Mouse (Mus musculus): ENCODE results near the gene Nppa.
"Not testable (repeated sequence)": the region's sequence is repeated elsewhere in the genome, so short reads cannot be mapped to it uniquely, and the experiment has no call there.

Nppa gene

GRCm38 (mm10) chr4:148012216-148012615 is 11.7 kb downstream of the Nppa start:
- DNase-seq, result no peak

- DNase-seq, result peak; percentile 18 to 43
Observed at GRCm38 (mm10) chr4:148015418-148015817, 14.9 kb downstream of the Nppa start.

- no peak for DNase-seq
Observed at GRCm38 (mm10) chr4:148016981-148017380, 16.5 kb downstream of the Nppa start.

GRCm38 (mm10) chr4:148018410-148018809 is 17.9 kb downstream of the Nppa start:
- DNase-seq, result no peak

GRCm38 (mm10) chr4:148024003-148024402 is 23.5 kb downstream of the Nppa start:
- DNase-seq, result no peak

- no peak for DNase-seq
Observed at GRCm38 (mm10) chr4:148029297-148029696, 28.8 kb downstream of the Nppa start.

DNA sequence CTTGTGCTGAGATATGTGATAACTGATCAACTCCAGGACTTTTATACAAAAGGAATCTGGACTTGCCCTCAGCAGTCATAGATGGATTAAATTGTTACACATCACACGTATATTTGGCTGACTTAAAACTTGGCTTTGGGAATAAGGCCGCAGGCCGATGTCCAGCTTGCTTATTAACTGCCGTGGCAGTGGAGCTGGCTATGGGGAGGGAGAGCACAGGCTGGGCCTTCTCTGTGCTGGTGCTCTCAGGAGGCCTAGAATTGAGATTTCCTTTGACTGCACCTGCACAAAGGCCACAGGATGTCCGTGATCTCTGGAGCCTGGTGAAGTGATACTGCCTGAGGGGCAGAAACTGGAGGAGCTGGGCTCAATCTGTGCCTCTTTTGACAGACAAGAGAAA is 30.0 kb downstream of the Nppa start:
- DNase-seq, result no peak

DNA sequence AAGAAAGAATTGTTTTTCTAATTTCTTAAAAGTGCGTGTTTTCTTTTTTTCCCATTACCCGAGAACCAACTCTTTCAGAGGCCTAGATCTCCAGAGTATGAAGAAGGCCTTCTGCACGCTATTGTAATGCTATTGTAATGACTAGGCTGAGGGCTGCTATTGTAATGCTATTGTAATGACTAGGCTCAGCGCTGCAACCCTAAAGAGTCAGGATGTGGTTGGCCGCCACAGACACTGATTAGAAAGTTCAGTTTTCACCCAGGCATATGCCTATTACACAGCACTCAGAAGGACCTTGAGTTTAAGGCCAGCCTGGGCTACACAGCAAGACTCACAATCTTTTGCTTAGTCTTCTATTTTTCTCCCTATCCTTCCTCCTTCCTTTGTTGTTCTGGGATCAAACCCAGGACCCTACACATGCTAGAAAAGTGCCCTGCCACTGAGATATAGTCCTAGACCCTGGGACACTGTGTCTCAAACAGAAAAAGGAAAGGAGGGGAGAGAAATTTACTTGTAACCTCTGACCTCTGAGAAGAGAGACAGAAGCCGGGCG is 33.4 kb downstream of the Nppa start:
- DNase-seq, result no peak

DNA sequence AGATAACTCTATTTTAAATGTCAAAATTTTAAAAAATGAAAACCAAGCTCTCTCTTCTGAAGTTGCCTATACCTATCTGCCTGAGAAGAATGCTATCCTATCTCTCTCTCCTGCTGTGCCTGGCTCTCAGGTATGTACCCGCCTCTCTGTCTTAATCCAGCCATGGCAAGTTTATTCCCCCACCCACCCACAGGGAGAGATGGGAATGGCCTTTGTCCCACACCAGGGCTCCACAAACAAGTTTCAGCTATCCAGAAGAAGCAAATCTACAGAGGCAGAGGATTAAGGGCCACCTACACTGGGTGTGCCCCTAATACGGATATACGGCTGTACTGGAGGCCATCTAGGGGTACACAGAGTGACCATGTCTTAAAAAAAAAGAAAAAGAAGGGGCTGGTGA is 34.9 kb downstream of the Nppa start:
- DNase-seq, result no peak

DNA sequence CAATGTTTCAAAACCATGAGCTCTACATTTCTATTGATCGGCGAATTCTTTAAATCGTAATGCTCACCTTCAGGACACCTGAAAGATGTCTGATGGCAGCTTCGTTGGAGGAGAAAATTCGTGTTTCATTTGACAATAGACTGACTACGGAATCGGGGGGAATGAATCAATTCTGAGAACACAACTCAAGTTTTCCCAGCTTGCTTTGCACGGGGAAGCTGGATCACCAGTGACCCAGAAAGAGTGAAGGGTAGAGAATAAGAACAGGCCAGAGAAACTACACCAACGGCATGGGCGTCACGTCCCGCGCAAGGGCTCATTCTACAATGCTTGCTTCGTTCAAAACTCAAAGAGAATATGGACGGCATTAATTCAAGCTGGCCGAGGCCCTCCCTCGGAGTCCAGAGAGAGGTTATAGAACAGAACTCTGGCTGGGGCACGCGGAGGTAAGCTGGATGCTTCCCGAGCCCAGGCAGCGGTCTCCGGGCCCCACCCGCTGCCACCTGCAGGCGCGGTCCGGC is 37.6 kb downstream of the Nppa start:
- no peak for DNase-seq

- peak; percentile 100 for DNase-seq
Observed at GRCm38 (mm10) chr4:148038600-148039253, 38.2 kb downstream of the Nppa start, which contains the start of the genes Clcn6 and Mthfr. TSS of gene Clcn6 (minus strand) at chr4:148038821. TSS of gene Mthfr (plus strand) at chr4:148039077.

- DNase-seq, result peak in 1 of 2 experiments; percentile 80
Observed at GRCm38 (mm10) chr4:148039254-148040028, 38.9 kb downstream of the Nppa start.

GRCm38 (mm10) chr4:148040029-148040830 is 39.7 kb downstream of the Nppa start:
- peak in 1 of 2 experiments; percentile 31 for DNase-seq

DNA sequence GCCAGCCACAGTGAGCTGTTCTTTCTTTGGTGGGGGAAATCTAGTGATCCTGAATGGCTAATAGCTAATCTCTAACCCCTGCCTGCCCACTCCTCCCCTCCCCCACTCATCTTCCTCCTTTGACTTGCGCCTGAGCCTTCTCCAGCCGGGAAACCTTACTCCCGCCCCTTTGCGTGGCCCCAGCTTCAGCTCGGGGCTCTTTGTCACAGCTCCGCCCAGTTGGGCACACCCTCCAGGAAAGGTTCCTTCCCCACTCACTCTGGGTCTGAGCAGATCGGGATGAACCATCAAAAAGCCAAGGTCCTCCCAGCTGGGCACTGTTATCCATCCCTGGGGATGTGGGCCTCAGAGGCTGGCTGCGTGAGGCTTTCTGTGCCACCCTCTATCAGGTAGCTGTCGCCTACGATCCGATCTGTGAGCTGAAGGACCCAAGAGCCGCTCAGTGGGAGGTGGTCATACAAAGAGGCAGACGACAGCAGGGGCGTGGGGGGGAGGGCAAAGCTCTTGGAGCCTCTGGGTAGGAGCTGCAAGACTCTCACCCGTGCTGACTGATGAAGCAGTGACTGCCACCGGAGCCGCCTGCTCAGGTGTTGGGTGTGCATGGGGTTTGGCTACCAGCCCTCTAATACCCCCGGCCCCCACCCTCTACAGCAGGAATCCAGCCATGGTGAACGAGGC is 40.5 kb downstream of the Nppa start:
- DNase-seq, result peak; percentile 64 to 66

- peak in 1 of 2 experiments; percentile 46 for DNase-seq
Observed at GRCm38 (mm10) chr4:148041611-148042191, 41.2 kb downstream of the Nppa start.

DNA sequence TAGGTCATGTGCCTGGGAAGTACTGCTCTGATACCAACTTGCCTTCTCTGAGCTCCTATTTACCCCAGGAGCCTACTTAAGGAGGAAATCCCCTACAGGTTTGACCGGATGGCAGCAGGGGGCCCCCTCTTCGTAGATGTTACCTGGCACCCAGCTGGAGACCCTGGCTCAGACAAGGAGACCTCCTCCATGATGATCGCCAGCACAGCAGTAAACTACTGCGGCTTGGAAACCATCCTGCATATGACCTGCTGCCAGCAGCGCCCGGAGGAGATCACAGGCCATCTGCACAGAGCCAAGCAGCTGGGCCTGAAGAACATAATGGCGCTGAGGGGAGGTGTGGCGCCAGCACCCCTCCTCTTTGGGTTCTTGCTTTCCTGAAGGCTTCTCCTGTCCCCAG is 42.8 kb downstream of the Nppa start:
- DNase-seq, result peak in 1 of 2 experiments; percentile 62

GRCm38 (mm10) chr4:148044113-148044512 is 43.6 kb downstream of the Nppa start:
- no peak for DNase-seq

DNA sequence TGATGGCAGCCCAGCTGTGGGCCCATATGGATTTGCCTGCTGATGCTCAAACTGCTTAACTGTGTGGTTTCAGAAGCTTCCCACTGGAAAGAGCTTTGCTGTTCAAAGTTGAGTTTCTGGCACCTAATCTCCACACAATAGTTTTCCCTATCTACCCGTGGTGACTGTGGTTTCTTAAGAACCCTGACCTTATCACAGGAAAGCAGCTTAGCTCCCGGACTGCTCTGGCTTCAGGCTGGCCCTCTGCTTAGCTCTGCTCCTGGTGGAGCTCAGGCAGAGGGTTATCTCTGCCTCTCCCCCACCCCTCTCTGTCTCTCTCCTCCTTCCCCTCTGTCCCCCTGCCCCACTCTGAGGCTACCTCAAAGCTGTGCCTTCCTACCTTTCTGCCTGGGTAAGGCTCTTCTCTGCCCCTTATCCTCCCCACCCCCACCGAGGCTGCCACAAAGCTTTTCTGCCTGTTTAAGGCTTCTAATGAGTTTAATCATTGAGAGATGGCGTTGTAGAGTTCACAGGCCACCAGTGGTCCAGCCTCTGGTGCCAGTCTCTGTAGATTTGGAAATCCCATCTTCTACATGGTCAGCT is 46.0 kb downstream of the Nppa start:
- no peak for DNase-seq

DNA sequence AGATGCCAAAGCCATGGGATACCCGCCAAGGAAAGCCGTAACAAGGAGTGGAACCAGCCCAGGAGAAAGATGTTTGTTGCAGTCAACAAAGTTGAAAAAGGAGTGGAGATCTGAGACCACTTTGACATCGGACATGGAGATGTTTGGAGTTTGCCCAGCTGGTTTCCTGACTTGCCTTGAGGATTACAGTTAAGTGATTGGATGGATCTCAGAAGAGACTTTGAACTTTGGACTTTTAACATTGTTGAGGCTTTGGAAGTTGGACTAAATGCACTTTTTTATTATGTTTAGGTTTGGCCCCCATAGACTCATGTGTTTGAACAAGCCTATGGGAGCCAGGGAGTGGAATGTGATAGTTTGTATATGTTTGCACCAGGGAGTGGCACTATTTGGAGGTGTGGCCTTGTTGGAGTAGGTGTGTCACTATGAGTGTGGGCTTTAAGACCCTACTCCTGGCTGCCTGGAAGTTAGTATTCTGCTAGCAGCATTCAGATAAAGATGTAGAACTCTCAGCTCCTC is 49.9 kb downstream of the Nppa start:
- not testable (repeated sequence) for DNase-seq

DNA sequence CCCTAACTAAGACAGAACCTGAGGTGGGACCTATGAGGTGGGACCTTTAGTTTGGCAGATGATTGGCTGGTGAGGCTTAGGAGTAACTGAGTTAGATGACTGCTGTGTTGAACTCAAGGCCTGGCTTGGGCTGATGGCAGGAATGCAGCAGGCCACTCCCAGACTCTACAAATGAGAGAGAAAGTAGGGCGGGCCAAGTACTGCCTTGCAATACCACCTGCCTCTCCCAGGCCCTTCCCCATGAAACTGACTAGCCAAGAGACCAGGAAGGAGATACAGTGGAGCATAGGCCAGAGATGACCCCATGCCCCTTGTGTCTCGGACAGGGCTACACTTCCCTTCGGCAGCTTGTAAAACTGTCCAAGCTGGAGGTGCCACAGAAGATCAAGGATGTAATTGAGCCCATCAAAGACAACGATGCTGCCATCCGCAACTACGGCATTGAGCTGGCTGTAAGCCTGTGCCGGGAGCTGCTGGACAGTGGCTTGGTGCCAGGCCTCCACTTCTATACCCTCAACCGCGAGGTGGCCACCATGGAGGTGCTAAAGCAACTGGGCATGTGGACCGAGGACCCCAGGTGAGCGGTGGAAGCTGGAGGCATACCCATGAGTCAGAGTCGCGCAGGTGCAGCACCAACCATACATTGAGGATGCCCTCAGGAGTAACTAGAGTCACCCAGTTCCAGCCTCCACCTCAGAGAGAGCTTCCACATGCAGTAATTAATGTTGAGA is 50.7 kb downstream of the Nppa start:
- no peak for DNase-seq

Data from cerebellum, postnatal 14 days (tissue).